Mouse (Mus musculus) testis, adult 2 months (tissue): ENCODE results near the gene Cxcr5.

Experiments
- CTCF ChIP-seq: fragments of 200-500 bp; IDR thresholded peaks from 2 replicates; pipeline ENCODE4 v1.5.1; 2012; ENCODE audit warnings: low read depth, mild to moderate bottlenecking, inconsistent platforms, low read length, moderate library complexity; ENCODE audit not compliant: control insufficient read depth, insufficient read depth, insufficient replicate concordance
- POLR2A ChIP-seq: fragments of 200-500 bp; IDR thresholded peaks from 2 replicates; pipeline ENCODE4 v1.6.1; 2012; ENCODE audit warnings: low read depth, mild to moderate bottlenecking, inconsistent platforms, low read length, moderate library complexity; ENCODE audit not compliant: control insufficient read depth

DNA sequence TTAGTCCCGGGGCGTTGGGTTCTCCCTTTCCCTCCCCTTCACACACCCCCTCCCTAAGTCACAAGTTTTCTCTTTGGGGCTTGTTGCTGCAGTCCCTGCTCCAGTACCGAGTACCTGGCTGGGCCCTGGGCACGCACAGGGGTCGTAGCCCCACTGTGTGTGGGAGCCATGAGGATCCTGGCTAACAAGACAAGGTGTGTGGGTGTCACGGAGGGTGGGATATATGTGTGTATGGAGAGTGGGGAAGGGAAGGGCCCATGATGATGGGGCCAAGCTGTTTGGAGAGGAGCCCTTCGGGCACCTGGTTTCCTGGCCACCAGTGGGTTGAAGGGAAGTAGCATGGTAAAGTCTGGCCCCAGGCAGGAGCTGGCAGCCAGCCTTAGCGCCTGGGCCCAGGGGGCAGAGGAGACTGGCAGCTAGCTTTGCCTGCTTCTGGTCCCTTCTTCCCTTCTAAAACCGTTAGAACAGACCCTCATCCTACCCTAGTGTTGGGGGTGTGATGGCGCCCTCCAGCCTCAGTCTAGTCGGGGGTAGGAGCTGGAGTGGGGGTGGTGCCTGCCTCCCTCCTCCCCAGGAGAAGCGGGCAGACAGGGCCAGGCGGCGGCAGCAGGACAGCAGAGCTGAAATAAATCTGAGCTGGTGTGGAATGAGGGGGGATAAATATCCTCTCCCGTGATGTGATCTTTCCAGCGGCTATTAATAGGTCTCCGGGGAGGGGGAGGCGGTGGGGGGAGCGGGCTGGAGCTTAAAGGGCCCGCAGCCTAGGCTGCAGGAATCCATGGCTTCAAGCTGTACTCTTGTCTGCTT is 62.1 kb downstream of the Cxcr5 start:
- TF ChIP-seq CTCF = no peak
- TF ChIP-seq POLR2A = no peak
